Mouse (Mus musculus): ENCODE results near the gene Trappc12. TPM values are rescaled to one million over a fixed set of nuclear protein-coding genes. Genes with fewer than 3 reads are reported as not detected.

The Trappc12 gene
- total and polyA plus RNA-seq, 3 experiments, result 13.5 to 49.6 (median 44.9) TPM

DNA sequence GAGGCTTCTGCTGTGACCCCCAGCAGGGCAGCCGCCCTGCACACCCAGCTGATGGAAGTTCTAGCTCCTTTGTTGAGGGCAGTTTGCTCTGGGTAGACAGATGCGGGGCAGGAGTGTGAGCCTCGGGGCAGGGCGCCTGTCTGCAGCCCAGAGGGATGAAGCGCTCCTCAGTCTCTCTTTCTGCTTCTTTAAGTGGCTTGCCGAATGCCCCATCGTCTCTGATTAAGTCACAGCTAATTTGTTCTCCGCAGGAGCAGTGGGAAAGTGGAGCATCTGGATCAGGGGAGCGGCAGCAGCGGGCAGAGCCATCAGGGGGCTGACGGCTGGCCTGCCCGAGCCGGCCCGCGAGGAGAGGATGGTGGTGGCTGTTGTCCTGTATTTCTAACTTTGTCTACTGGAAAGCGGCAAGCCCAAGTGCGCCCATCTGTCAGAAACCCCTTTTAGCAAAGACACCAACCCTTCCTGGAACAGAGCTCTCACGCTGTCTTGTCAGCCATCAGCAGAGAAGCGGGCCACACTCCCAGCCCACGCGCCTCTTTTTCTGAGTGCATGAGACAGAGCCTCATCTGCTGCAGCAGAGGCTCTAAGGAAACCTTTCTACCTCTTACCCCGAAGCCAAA lies 39.6 kb downstream of the Trappc12 start:
- Histone ChIP-seq H3K4me1 (ENCODE audit: insufficient read depth, low read depth, low read length) (peaks cover 2% of the 10 kb centered on the region), H3K4me3 (ENCODE audit: low read depth, low read length) (no peak overlapping the region), H3K27me3 (ENCODE audit: insufficient read depth, low read length) (no peaks in the 10 kb centered on the region), H3K9me3 (replicated peaks) (no peaks in the 10 kb centered on the region), H3K36me3 (replicated peaks) (peaks cover 97% of the 10 kb centered on the region)
- ATAC-seq (ENCODE audit: extremely low read depth, insufficient number of reproducible peaks, low FRiP score, poor library complexity, severe bottlenecking) (no peak), DNase-seq (ENCODE audit: low spot score) (no peak)
- TF ChIP-seq GATA1 (IDR thresholded peaks at IDR 0.05; ENCODE audit: borderline replicate concordance, low read length), result no peak
- TF ChIP-seq TAL1 (conservative IDR thresholded peaks at IDR 0.05; ENCODE audit: low read depth, low read length), result no peak
- TF ChIP-seq POLR2AphosphoS5 (IDR thresholded peaks at IDR 0.05; ENCODE audit: insufficient replicate concordance, low read depth, low read length), result no peak
- no peak for TF ChIP-seq CTCF (IDR thresholded peaks at IDR 0.05; ENCODE audit: low read depth, low read length)
- TF ChIP-seq GATA2 (IDR thresholded peaks at IDR 0.05; ENCODE audit: borderline replicate concordance, low read depth, low read length), result no peak

DNA sequence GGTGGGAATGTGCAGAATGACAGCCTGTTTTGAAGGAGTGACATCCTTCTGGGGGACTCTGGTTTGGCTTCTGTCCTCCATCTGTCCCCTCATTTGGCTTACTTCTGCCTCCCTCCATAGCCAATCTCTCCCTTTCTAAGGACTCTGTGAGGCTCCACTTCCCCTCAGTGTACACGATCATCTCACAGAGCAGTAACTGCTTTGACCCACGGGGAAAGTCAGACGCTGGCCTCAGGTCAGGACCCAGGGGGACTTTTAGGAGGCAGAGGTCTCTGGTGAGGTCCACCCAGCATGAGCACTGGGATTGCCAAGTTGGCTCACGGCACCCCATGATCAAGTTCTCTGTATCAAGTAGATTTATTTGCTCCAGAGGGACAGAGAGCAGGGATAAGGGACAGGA lies 42.1 kb downstream of the Trappc12 start:
- TF ChIP-seq CTCF (IDR thresholded peaks at IDR 0.05; ENCODE audit: low read depth, low read length) (no peak), POLR2AphosphoS5 (IDR thresholded peaks at IDR 0.05; ENCODE audit: insufficient replicate concordance, low read depth, low read length) (no peak), TAL1 (conservative IDR thresholded peaks at IDR 0.05; ENCODE audit: low read depth, low read length) (no peak), GATA1 (IDR thresholded peaks at IDR 0.05; ENCODE audit: borderline replicate concordance, low read length) (no peak), GATA2 (IDR thresholded peaks at IDR 0.05; ENCODE audit: borderline replicate concordance, low read depth, low read length) (no peak)
- DNase-seq (ENCODE audit: low spot score), result no peak
- Histone ChIP-seq H3K4me3 (ENCODE audit: low read depth, low read length) (no peak overlapping the region), H3K4me1 (ENCODE audit: insufficient read depth, low read depth, low read length) (no peaks in the 10 kb centered on the region), H3K36me3 (replicated peaks) (peaks cover 97% of the 10 kb centered on the region), H3K9me3 (replicated peaks) (no peaks in the 10 kb centered on the region), H3K27me3 (ENCODE audit: insufficient read depth, low read length) (no peaks in the 10 kb centered on the region)
- ATAC-seq (ENCODE audit: extremely low read depth, insufficient number of reproducible peaks, low FRiP score, poor library complexity, severe bottlenecking), result no peak

DNA sequence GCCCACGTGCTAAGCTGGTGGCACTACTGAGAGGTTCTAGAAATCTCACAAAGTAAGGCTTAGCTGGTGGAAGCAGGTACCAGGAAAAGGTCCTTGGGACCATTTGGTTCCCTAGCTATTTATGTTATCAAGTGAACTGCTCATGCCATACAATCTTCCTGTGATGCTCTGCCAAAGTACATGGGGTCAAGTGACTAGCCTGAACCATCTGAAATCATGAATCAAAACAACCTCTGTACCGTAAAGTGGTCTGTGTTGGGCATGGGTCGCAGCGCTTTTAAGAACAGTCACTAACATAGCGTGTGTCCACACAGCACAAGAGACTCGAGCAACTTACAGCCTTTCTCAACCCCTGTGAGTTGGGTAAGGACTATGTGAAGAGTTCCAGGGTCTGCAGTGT lies 45.1 kb downstream of the Trappc12 start:
- TF ChIP-seq POLR2AphosphoS5 (IDR thresholded peaks at IDR 0.05; ENCODE audit: insufficient replicate concordance, low read depth, low read length) (no peak), CTCF (IDR thresholded peaks at IDR 0.05; ENCODE audit: low read depth, low read length) (no peak), GATA1 (IDR thresholded peaks at IDR 0.05; ENCODE audit: borderline replicate concordance, low read length) (no peak), TAL1 (conservative IDR thresholded peaks at IDR 0.05; ENCODE audit: low read depth, low read length) (no peak), GATA2 (IDR thresholded peaks at IDR 0.05; ENCODE audit: borderline replicate concordance, low read depth, low read length) (no peak)
- H3K27me3 ChIP-seq (ENCODE audit: insufficient read depth, low read length), result no peaks in the 10 kb centered on the region
- ATAC-seq (ENCODE audit: extremely low read depth, insufficient number of reproducible peaks, low FRiP score, poor library complexity, severe bottlenecking) (no peak), DNase-seq (ENCODE audit: low spot score) (no peak)
- no peak overlapping the region for H3K4me3 ChIP-seq (ENCODE audit: low read depth, low read length)
- peaks cover 3% of the 10 kb centered on the region; the same call in 1 of the 2 replicates for H3K4me1 ChIP-seq (ENCODE audit: insufficient read depth, low read depth, low read length)
- H3K9me3 ChIP-seq (replicated peaks), result no peaks in the 10 kb centered on the region
- H3K36me3 ChIP-seq (replicated peaks), result peaks cover 97% of the 10 kb centered on the region

DNA sequence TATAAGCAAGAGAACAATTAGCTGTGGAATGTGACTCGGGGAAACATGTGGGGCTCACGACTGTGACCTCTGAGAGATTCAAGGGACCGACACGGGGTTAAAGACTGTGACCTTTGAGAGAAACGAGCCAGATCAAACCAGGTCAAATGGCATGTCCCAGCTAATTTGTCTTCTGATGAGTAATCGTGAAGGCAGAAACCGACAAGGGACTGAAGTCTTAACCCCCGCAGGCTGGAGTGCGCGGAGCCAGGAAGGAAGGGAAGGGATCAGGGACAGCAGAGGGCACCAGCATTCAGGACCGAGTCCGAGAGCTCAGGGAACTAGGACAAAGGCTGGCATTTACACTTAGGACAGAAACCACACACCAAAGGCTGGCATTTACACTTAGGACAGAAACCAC lies 45.9 kb downstream of the Trappc12 start:
- H3K36me3 ChIP-seq (replicated peaks), result peaks cover 95% of the 10 kb centered on the region
- no peak for ATAC-seq (ENCODE audit: extremely low read depth, insufficient number of reproducible peaks, low FRiP score, poor library complexity, severe bottlenecking)
- TF ChIP-seq GATA1 (IDR thresholded peaks at IDR 0.05; ENCODE audit: borderline replicate concordance, low read length) (no peak), TAL1 (conservative IDR thresholded peaks at IDR 0.05; ENCODE audit: low read depth, low read length) (no peak), CTCF (IDR thresholded peaks at IDR 0.05; ENCODE audit: low read depth, low read length) (no peak), POLR2AphosphoS5 (IDR thresholded peaks at IDR 0.05; ENCODE audit: insufficient replicate concordance, low read depth, low read length) (no peak), GATA2 (IDR thresholded peaks at IDR 0.05; ENCODE audit: borderline replicate concordance, low read depth, low read length) (no peak)
- peaks cover 3% of the 10 kb centered on the region; the same call in 1 of the 2 replicates for H3K4me1 ChIP-seq (ENCODE audit: insufficient read depth, low read depth, low read length)
- H3K27me3 ChIP-seq (ENCODE audit: insufficient read depth, low read length), result no peaks in the 10 kb centered on the region
- no peaks in the 10 kb centered on the region for H3K9me3 ChIP-seq (replicated peaks)
- no peak overlapping the region for H3K4me3 ChIP-seq (ENCODE audit: low read depth, low read length)
- no peak for DNase-seq (ENCODE audit: low spot score)

DNA sequence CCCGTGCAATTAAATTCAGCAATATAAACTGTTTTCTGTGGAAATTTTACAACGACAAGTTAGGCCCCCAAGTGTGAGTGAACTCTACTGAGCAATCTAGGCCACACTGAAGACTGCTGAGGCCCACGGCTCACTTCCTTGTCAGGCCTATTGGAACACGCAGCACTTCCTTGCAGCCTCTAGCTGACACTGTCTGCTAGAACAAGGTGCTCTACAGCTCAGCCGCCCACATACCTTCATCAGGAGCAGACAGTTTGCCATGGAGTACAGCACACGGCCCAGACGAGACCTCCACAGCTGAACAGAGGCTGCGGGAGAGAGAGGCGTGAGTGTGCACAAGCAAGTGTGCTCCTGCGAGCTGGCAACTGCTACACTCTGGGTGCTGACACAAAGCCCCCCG lies 49.0 kb downstream of the Trappc12 start:
- TF ChIP-seq POLR2AphosphoS5 (IDR thresholded peaks at IDR 0.05; ENCODE audit: insufficient replicate concordance, low read depth, low read length) (no peak), GATA1 (IDR thresholded peaks at IDR 0.05; ENCODE audit: borderline replicate concordance, low read length) (no peak), GATA2 (IDR thresholded peaks at IDR 0.05; ENCODE audit: borderline replicate concordance, low read depth, low read length) (no peak), CTCF (IDR thresholded peaks at IDR 0.05; ENCODE audit: low read depth, low read length) (no peak), TAL1 (conservative IDR thresholded peaks at IDR 0.05; ENCODE audit: low read depth, low read length) (no peak)
- DNase-seq (ENCODE audit: low spot score) (no peak), ATAC-seq (ENCODE audit: extremely low read depth, insufficient number of reproducible peaks, low FRiP score, poor library complexity, severe bottlenecking) (no peak)
- H3K4me3 ChIP-seq (ENCODE audit: low read depth, low read length), result no peak overlapping the region
- H3K9me3 ChIP-seq (replicated peaks), result no peaks in the 10 kb centered on the region
- peaks cover 95% of the 10 kb centered on the region for H3K36me3 ChIP-seq (replicated peaks)
- H3K4me1 ChIP-seq (ENCODE audit: insufficient read depth, low read depth, low read length), result peaks cover 3% of the 10 kb centered on the region; the same call in 1 of the 2 replicates
- no peaks in the 10 kb centered on the region for H3K27me3 ChIP-seq (ENCODE audit: insufficient read depth, low read length)

DNA sequence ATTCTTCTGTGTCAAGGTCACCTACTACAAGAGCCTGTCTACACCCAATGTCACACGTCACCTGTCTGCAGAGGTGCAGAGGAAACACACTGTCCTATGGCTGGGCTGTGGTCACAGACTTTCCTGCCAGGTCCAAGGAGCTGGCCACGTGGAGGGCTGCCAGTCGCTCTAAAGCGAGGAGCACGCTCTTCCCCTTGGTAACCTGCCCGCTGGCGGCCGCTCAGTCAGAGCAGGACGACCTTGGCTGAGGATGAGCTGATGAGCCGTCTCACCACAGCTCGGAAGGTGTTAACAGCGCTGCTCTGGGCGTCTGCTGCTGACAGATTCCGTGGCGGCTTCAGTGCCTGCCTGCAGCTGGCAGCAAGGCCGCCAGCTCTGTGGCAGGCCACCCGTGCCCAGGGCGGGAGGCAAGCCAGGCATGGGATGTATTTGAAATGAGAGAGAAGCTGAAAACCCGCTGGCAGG lies 49.7 kb downstream of the Trappc12 start:
- DNase-seq (ENCODE audit: low spot score), result no peak
- no peaks in the 10 kb centered on the region for H3K27me3 ChIP-seq (ENCODE audit: insufficient read depth, low read length)
- no peak for TF ChIP-seq GATA1 (IDR thresholded peaks at IDR 0.05; ENCODE audit: borderline replicate concordance, low read length)
- no peak for TF ChIP-seq TAL1 (conservative IDR thresholded peaks at IDR 0.05; ENCODE audit: low read depth, low read length)
- TF ChIP-seq GATA2 (IDR thresholded peaks at IDR 0.05; ENCODE audit: borderline replicate concordance, low read depth, low read length), result no peak
- TF ChIP-seq CTCF (IDR thresholded peaks at IDR 0.05; ENCODE audit: low read depth, low read length), result no peak
- TF ChIP-seq POLR2AphosphoS5 (IDR thresholded peaks at IDR 0.05; ENCODE audit: insufficient replicate concordance, low read depth, low read length), result no peak
- peaks cover 95% of the 10 kb centered on the region for H3K36me3 ChIP-seq (replicated peaks)
- no peak for ATAC-seq (ENCODE audit: extremely low read depth, insufficient number of reproducible peaks, low FRiP score, poor library complexity, severe bottlenecking)
- no peak overlapping the region for H3K4me3 ChIP-seq (ENCODE audit: low read depth, low read length)
- no peaks in the 10 kb centered on the region for H3K9me3 ChIP-seq (replicated peaks)
- H3K4me1 ChIP-seq (ENCODE audit: insufficient read depth, low read depth, low read length), result peaks cover 3% of the 10 kb centered on the region; the same call in 1 of the 2 replicates
